Mouse (Mus musculus): ENCODE results near the gene Stap1.

- TF ChIP-seq CTCF (IDR thresholded peaks at IDR 0.05; ENCODE audit: low read depth, low read length) (no peak), POLR2A (IDR thresholded peaks at IDR 0.05; ENCODE audit: extremely low read depth, insufficient read depth, low read length) (no peak)
Measured at GRCm38 (mm10) chr5:86102176-86102575, 30.6 kb downstream of the Stap1 start.

Measured in liver, adult 2 months (tissue).